Mouse (Mus musculus): Measurements from ENCODE around the gene Trem2. TPM values are rescaled to one million over a fixed set of nuclear protein-coding genes. Genes with fewer than 3 reads are reported as not detected.

The Trem2 gene
- 0.04 TPM for polyA plus RNA-seq (2012; fragmentation: generic; extraction: Trizol)

- Histone ChIP-seq H3K4me3 (no peak within 1 kb of the TSS), H3K79me2 (ENCODE audit: control insufficient read depth, insufficient read depth) (no peaks in the 10 kb centered on the region), H3K27me3 (ENCODE audit: control insufficient read depth, insufficient read depth, insufficient read length) (no peaks in the 10 kb centered on the region), H3K36me3 (ENCODE audit: control insufficient read depth, insufficient read depth) (no peaks in the 10 kb centered on the region), H3K4me2 (ENCODE audit: low read depth) (no peak within 1 kb of the TSS), H3ac (ENCODE audit: control insufficient read depth, insufficient read length) (no peak within 1 kb of the TSS)
- TF ChIP-seq MYOD1 (IDR thresholded peaks at IDR 0.05; ENCODE audit: control insufficient read depth in 1 of 3, insufficient read length in 2 of 3, low read depth in 2 of 3): no peak
- TF ChIP-seq E2F4 (IDR thresholded peaks at IDR 0.05; ENCODE audit: insufficient read depth): no peak
- TF ChIP-seq USF1 (IDR thresholded peaks at IDR 0.05; ENCODE audit: low read depth): no peak
- no peak for TF ChIP-seq POLR2A (IDR thresholded peaks at IDR 0.05; ENCODE audit: insufficient read length, low read depth)
- TF ChIP-seq TCF12 (IDR thresholded peaks at IDR 0.05; ENCODE audit: insufficient read depth, poor library complexity, severe bottlenecking): no peak
- no peak for TF ChIP-seq POLR2AphosphoS2 (IDR thresholded peaks at IDR 0.05; ENCODE audit: insufficient read length, low read depth)
- no peak for TF ChIP-seq CEBPB (IDR thresholded peaks at IDR 0.05; ENCODE audit: insufficient read depth, poor library complexity, severe bottlenecking)
- no peak for TF ChIP-seq REST (IDR thresholded peaks at IDR 0.05; ENCODE audit: insufficient read depth, insufficient read length)
- no peak for TF ChIP-seq SRF (IDR thresholded peaks at IDR 0.05; ENCODE audit: control insufficient read depth, insufficient read length, low read depth)
- no peak for TF ChIP-seq MAX (IDR thresholded peaks at IDR 0.05; ENCODE audit: low read depth)
- TF ChIP-seq TCF3 (IDR thresholded peaks at IDR 0.05; ENCODE audit: insufficient read length, low read depth): no peak
- no peak for TF ChIP-seq MYOG (IDR thresholded peaks at IDR 0.05; ENCODE audit: control insufficient read depth in 1 of 3, insufficient read depth in 1 of 3, insufficient read length in 2 of 3, low read depth in 2 of 3)
Observed at GRCm38 (mm10) chr17:48346231-48346630, at the start of gene Trem2. TSS of gene Trem2 (plus strand) at chr17:48346401.

GRCm38 (mm10) chr17:48299203-48299602 lies 47.0 kb upstream of the Trem2 start, which contains the start of gene Treml2:
TSS of gene Treml2 (plus strand) at chr17:48299498.
- Histone ChIP-seq H3ac (ENCODE audit: control insufficient read depth, insufficient read length) (no peak within 1 kb of the TSS), H3K36me3 (ENCODE audit: control insufficient read depth, insufficient read depth) (no peaks in the 10 kb centered on the region), H3K4me3 (no peak within 1 kb of the TSS), H3K79me2 (ENCODE audit: control insufficient read depth, insufficient read depth) (no peaks in the 10 kb centered on the region), H3K4me2 (ENCODE audit: low read depth) (no peak within 1 kb of the TSS), H3K27me3 (ENCODE audit: control insufficient read depth, insufficient read depth, insufficient read length) (no peaks in the 10 kb centered on the region)
- TF ChIP-seq E2F4 (IDR thresholded peaks at IDR 0.05; ENCODE audit: insufficient read depth) (no peak), CEBPB (IDR thresholded peaks at IDR 0.05; ENCODE audit: insufficient read depth, poor library complexity, severe bottlenecking) (no peak), MAX (IDR thresholded peaks at IDR 0.05; ENCODE audit: low read depth) (no peak)

- TF ChIP-seq E2F4 (IDR thresholded peaks at IDR 0.05; ENCODE audit: insufficient read depth): no peak
- TF ChIP-seq REST (IDR thresholded peaks at IDR 0.05; ENCODE audit: insufficient read depth, insufficient read length): no peak
- no peak for TF ChIP-seq MAX (IDR thresholded peaks at IDR 0.05; ENCODE audit: low read depth)
- no peak for TF ChIP-seq CEBPB (IDR thresholded peaks at IDR 0.05; ENCODE audit: insufficient read depth, poor library complexity, severe bottlenecking)
- no peak for TF ChIP-seq MYOG (IDR thresholded peaks at IDR 0.05; ENCODE audit: control insufficient read depth in 1 of 3, insufficient read depth in 1 of 3, insufficient read length in 2 of 3, low read depth in 2 of 3)
- TF ChIP-seq POLR2AphosphoS2 (IDR thresholded peaks at IDR 0.05; ENCODE audit: insufficient read length, low read depth): no peak
- no peak for TF ChIP-seq MYOD1 (IDR thresholded peaks at IDR 0.05; ENCODE audit: control insufficient read depth in 1 of 3, insufficient read length in 2 of 3, low read depth in 2 of 3)
- Histone ChIP-seq H3K4me2 (ENCODE audit: low read depth) (no peak overlapping the region), H3K79me2 (ENCODE audit: control insufficient read depth, insufficient read depth) (no peaks in the 10 kb centered on the region), H3K4me3 (no peak overlapping the region), H3K36me3 (ENCODE audit: control insufficient read depth, insufficient read depth) (no peaks in the 10 kb centered on the region), H3K27me3 (ENCODE audit: control insufficient read depth, insufficient read depth, insufficient read length) (no peaks in the 10 kb centered on the region), H3ac (ENCODE audit: control insufficient read depth, insufficient read length) (no peak overlapping the region)
Observed at GRCm38 (mm10) chr17:48299756-48300155, 46.4 kb upstream of the Trem2 start.

- TF ChIP-seq POLR2A (IDR thresholded peaks at IDR 0.05; ENCODE audit: insufficient read length, low read depth): no peak
- H3ac ChIP-seq (ENCODE audit: control insufficient read depth, insufficient read length): no peak overlapping the region
- no peaks in the 10 kb centered on the region for H3K79me2 ChIP-seq (ENCODE audit: control insufficient read depth, insufficient read depth)
- no peaks in the 10 kb centered on the region for H3K27me3 ChIP-seq (ENCODE audit: control insufficient read depth, insufficient read depth, insufficient read length)
- no peaks in the 10 kb centered on the region for H3K36me3 ChIP-seq (ENCODE audit: control insufficient read depth, insufficient read depth)
- H3K4me2 ChIP-seq (ENCODE audit: low read depth): no peak overlapping the region
- no peak overlapping the region for H3K4me3 ChIP-seq
Observed at GRCm38 (mm10) chr17:48300199-48300598, 46.0 kb upstream of the Trem2 start.

GRCm38 (mm10) chr17:48300861-48301260 lies 45.3 kb upstream of the Trem2 start:
- Histone ChIP-seq H3ac (ENCODE audit: control insufficient read depth, insufficient read length) (no peak overlapping the region), H3K4me3 (no peak overlapping the region), H3K79me2 (ENCODE audit: control insufficient read depth, insufficient read depth) (no peaks in the 10 kb centered on the region), H3K27me3 (ENCODE audit: control insufficient read depth, insufficient read depth, insufficient read length) (no peaks in the 10 kb centered on the region), H3K4me2 (ENCODE audit: low read depth) (no peak overlapping the region), H3K36me3 (ENCODE audit: control insufficient read depth, insufficient read depth) (no peaks in the 10 kb centered on the region)
- no peak for TF ChIP-seq USF1 (IDR thresholded peaks at IDR 0.05; ENCODE audit: low read depth)
- TF ChIP-seq MYOG (IDR thresholded peaks at IDR 0.05; ENCODE audit: control insufficient read depth in 1 of 3, insufficient read depth in 1 of 3, insufficient read length in 2 of 3, low read depth in 2 of 3): no peak
- no peak for TF ChIP-seq MYOD1 (IDR thresholded peaks at IDR 0.05; ENCODE audit: control insufficient read depth in 1 of 3, insufficient read length in 2 of 3, low read depth in 2 of 3)
- TF ChIP-seq CEBPB (IDR thresholded peaks at IDR 0.05; ENCODE audit: insufficient read depth, poor library complexity, severe bottlenecking): no peak
- no peak for TF ChIP-seq E2F4 (IDR thresholded peaks at IDR 0.05; ENCODE audit: insufficient read depth)
- TF ChIP-seq TCF3 (IDR thresholded peaks at IDR 0.05; ENCODE audit: insufficient read length, low read depth): no peak
- no peak for TF ChIP-seq SRF (IDR thresholded peaks at IDR 0.05; ENCODE audit: control insufficient read depth, insufficient read length, low read depth)
- no peak for TF ChIP-seq POLR2AphosphoS2 (IDR thresholded peaks at IDR 0.05; ENCODE audit: insufficient read length, low read depth)
- no peak for TF ChIP-seq REST (IDR thresholded peaks at IDR 0.05; ENCODE audit: insufficient read depth, insufficient read length)
- no peak for TF ChIP-seq TCF12 (IDR thresholded peaks at IDR 0.05; ENCODE audit: insufficient read depth, poor library complexity, severe bottlenecking)

Measured in myocyte (in vitro differentiated cells).